Mouse (Mus musculus) natural killer cell, adult 2 months (primary cell): ENCODE results near the gene Zfp692.
A peak's percentile ranks its signal among the peaks of the same experiment; 100 is the strongest.

Source experiments
- DNase-seq, 2 experiments: peaks; one replicate each; pipeline ENCODE4 v3.0.0; 2022; ENCODE audit warnings: low spot score in 2 of 2

The Zfp692 gene

DNA sequence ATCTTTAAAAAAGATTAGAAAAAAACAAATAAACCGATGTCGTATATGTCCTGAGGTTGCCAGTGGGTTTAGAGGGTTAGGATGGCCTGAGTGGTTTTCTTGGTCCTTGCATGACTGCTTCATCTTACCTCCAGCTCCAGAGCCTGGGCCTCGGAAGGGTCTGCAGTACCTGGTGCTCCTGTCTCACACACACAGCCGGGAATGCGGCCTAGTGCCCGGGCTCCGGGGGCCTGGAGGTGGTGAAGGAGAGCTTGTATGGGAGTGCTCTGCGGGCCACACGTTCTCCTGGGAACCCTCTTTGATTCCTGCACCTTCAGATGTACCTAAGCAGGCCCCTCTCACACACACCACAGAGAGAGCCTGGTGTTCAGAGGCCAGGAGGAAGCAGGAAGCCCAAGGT lies 1.8 kb downstream of the Zfp692 start:
- no peak for DNase-seq

DNA sequence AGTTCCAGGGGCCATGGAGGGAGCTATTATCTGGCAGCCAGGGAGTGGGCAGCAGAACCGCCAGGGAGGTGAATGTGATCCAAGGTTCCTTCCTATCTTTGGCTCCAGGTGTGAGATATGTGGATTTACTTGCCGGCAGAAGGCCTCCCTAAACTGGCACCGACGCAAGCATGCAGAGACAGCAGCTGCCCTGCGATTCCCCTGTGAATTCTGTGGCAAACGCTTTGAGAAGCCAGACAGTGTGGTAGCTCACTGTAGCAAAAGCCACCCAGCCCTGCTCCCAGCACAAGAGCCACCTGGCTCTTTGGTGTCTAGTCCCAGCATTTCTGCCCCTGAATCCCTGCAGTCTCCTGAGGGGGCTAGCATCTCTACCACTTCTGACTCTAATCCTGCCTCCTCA lies 7.2 kb downstream of the Zfp692 start:
- DNase-seq, result no peak

DNA sequence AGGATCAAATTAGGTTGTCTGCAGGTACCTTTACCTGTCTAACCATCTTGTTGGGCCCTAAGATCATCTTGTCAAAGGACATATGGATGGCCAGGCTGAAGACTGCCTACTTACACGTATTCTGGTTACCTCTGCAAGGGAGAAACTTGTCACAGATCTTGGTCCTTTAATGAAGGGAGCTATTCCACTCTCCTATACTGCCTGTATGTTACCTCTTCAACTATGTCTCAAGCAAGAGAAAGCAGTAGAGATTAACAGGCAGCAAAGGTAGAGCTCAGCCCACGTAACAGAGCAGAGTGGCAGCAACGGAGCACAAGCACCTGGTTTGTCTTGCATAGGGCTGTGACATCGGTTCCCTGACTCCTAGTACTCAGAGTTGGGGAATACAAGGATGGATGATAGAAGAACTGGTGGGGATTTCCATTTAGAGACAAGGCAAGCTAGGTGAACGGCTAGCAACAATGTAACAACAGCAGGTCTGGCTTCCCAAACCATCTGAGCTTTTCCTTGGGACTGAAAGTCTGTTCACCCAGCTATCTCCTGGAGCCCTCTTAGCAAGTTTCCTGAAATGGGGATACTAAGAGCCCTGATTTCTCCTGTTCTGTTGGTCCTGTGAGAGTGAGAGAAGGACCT lies 8.8 kb downstream of the Zfp692 start:
- no peak for DNase-seq

DNA sequence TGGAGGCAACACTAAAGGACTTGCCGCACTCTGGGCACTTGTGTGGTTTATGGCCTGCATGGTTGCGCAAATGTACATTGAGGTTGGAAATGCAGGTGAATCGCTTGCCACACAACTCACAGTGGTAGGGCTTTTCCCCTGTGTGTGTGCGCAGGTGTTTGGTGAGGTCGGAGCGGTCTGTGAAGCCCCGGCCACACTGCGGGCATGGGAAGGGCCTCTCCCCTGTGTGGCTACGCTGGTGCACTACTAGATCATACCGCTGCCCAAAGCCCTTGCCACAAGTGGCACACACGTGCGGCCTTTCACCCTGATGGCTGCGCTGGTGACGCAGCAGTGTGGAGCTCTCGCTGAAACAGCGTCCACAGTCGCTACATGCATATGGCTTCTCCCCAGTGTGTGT lies 9.5 kb downstream of the Zfp692 start:
- no peak for DNase-seq

DNA sequence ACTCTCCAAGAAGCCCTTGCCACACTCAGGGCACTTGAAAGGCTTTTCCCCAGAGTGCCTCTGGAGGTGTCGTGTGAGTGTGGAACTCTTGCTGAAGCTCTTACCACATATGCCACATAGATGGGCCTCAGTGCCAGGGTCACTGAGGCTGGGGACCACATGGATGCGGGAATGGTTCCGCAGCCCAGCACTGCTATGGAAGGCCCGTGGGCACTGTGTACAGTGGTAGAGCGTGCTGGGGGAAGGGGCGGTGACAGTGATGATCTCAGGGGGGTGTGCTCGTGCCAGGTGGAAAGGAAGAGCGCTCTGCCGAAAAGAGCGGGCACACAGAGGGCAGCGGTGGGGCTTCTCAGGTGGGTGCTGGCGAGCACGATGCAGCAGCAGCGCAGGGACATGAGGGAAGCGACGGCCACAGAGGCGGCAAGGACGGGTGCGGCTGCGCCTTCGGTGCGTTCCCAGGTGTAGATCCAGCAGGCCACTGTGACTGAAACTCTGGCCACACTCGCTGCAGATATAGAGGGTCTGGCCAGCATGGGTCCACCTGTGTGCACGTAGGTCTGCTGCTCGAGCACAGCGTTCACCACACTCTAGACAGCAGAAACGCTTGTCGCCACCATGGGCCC lies 10.0 kb downstream of the Zfp692 start:
- no peak for DNase-seq

DNA sequence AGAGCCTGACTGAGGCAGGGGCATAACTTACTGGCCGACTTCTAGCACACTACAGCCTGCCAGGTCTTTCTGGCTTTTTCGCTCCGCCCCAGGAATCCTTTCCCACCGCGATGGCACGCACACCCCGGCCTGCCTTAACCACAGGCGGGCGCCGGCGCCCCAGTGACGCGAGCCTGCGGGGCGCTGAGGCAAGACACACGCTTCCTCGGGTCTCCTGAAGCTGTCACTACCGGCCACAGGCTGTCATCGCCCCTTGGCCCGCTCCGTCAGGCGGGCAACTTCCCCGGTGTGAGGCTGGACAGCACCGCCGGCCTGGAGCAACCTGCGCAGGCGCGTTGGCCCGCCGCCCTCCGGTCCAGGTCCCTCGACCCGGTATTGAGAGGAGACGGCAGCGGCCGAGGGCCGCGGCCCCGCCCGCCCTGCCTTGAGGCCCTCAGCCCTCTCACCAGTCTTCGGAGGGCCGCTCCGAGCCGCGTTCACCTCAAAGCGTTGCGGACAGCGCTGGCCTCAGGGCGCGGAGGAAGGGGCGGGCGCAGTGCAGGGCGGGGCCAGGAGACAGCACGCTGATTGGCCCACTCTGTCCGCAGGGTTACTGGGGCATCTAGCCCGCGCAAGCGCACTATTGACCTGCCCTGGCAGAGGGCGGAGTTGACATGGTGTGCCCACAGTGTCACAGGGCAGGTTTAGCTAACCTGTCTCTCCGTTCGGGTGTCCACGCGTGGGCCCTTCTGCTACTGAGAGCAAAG lies 16.1 kb downstream of the Zfp692 start:
- peak; percentile 96 to 97 for DNase-seq

DNA sequence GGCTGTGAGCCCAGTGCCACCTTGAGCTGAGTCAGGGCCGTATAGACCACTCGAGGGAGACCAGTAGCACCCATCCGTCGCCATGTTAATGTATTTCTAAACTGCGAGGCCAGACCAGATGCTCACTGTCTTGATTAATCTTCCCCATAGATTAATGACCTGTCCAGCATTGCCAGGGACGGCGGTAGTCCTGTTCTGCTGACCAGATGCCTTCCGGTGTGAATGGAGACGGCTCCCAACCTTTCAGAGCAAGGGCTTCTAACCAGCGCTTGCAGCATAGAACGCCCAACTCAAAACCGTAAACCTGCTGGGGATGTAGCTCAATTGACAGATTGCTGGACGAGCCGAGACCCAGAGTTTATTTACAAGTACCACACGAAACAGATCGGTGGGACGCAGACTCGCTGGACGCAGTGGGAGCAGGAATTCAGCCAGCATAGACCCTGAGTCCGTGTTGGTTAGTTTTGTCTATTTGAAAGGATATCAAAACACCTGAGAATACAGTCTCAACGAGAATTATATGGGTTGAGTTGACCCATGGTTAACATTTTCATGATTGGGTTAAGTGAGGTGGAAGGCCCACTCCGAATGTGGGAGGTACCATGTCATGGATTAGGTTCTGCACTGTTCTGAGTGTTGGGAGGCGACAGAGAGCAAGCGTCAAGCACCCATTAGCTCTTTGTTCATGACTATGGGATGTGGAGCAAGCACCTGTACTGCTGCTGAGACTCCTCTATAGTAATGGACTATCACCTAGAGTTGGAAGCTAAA lies 16.9 kb downstream of the Zfp692 start:
- DNase-seq, result no peak

DNA sequence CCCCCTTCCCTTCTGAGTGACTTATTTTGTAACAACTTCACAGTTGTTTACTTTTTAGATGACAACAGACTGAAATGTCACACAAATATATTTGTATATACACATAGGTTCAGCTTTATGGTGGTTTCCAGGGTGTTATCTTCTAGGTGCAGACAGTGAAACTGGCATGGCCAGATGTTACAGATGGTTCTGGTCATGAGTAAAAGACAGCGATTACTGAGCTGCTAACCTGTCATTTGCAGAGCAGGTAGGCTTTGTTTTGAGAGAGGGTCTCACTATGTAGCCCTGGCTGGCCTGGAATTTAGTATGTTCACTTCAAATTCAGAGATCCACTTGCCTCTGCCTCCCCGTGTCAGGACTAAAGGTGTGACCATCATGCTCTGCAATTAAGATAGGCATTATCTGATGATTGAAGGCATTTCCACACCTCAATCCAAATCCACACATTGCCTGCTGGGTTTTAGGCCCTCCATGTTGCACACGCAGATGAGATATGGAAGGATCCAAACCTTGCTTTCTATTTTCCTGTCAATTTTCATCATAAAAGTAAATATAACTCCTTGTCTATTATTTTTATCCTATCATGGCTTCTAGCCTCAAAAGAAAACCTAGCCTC lies 17.9 kb downstream of the Zfp692 start:
- DNase-seq, result no peak

DNA sequence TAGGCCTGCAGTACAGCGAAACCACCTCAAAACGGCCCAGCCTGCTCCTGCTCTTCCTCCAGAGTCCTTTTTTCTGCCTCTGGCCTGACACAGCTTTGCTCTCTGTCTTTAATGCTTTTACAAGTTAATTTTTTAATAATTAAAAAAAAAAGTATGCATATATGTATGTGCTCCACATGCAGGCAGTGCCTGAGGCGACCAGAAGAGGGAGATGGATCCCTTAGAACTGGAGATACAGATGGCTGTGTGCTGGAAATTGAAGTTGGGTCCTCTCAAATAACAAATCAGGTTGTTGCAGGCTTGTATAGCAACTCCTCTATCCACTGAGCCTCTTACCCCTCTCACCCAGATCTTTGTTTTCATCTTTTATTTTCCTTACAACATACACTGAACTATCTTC lies 19.9 kb downstream of the Zfp692 start:
- peak in 1 of 2 experiments; percentile 24 for DNase-seq

DNA sequence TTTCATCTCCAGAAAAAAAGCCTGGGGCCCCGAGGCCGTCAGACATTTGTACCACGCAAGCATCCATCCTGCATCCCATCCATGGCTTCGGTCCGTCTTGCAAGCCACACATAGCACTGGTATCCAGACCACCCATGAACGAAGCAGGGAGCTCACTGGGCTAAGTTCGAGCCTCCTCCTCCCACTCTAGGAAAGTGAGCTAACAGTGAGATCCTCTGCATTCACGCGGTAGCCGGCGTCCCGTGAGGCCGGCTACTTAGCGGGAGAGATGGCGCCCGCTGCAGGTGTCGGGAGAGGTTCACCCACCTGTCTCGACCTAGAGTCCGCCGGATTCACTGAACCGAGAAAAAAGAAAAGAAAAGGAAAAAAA lies 23.0 kb downstream of the Zfp692 start:
- DNase-seq, result no peak

DNA sequence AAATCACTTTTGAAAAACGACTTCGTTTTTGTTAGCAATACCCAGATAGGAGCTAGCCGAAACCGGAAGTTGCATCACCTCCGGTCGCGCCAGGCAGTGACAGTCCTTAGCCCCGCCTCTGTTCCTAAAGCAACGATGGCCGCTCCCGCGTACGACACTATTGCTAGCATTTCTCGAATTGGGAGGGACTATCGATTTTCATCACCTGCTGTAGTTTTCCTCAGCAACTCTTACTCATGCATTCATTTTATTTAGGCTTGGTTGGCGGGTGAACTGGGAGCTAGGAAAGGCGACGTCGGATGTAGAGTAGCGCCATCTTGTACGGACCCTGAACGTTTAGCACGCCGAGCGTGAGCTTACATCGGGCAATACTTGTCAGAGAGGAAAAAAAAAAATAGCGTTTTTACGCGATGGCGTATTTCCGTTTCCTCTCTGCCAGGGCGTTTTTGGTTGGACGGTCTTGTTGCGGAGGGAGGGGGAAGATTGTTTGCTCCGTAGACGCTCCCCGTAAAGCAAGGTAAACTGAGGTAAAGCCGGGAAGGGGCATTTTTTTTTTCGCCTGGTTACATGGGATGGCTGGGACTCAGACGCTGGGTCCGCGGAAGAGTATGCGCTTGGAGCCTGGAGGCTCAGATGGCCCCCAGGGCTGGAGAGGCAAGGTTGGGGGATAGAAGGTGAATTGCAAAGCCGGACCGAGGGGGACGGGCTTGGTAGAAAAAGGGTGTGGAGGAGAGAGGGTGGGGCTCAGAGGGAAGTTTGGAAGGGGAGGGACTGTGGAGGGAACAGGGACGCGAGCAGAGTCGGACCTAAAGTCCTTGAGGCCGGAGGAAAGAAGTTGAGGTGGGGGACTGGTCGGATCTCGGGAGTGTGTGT lies 23.6 kb downstream of the Zfp692 start, which contains the start of the genes Zfp672 and Sh3bp5l:
TSS of gene Zfp672 (minus strand) at position 64 of the 873 bp plus-strand sequence.
TSS of gene Sh3bp5l (plus strand) at position 449 of the 873 bp plus-strand sequence.
- DNase-seq, result peak; percentile 90 to 92

DNA sequence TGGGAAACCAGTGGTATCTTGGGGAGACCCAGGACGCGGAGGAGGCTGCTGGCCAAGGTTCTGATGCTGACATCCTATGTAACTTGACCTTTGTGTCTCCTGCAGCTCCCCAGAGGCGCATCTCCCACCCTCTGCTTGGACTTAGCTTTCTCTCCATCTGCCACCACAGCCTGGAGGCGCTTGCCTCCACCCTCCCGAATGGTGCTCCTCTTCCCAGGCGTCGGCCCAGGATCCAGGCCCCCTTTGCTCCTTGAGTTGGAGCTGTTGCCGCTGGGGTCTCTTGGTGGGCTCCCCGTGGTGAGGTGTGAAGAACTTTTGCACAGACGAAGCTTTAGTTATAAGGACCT lies 24.3 kb downstream of the Zfp692 start:
- no peak for DNase-seq

DNA sequence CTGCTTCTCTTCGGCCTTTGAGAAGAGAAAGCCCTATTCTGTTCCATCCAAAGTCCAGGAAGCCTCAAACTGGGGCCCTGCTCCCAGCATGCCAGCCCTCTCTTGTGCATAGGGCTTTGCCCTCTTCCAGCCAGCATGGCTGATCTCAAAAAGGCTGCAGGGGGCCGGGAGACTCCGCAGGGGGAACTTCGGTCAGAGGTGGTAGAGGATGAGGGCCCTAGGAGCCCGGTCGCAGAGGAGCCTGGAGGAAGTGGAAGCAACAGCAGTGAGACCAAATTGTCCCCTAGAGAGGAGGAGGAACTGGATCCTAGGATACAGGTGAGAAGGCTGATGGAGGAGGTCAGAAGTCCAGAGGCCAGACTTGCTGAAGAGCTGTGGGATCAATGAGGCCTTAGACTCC lies 24.7 kb downstream of the Zfp692 start:
- no peak for DNase-seq

DNA sequence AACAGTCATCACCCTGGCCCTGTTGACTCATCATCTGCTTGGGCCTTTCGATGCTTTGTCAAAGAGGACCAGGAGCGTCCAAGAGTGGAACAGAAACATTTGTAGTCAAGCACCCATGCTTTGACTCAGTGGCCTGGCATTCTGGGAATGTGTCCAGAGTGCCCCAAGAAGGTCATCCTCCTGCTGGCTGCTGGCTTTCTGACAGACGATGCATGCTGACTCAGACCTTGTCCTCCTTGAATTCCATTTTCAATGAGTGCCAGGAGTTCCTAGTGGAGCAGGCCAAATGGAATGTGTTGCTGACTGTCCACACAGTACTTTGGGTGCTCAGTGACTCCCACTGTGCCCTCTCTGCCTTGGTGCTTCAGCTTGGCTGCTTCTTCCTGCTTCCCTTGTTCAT lies 27.9 kb downstream of the Zfp692 start:
- DNase-seq, result no peak

DNA sequence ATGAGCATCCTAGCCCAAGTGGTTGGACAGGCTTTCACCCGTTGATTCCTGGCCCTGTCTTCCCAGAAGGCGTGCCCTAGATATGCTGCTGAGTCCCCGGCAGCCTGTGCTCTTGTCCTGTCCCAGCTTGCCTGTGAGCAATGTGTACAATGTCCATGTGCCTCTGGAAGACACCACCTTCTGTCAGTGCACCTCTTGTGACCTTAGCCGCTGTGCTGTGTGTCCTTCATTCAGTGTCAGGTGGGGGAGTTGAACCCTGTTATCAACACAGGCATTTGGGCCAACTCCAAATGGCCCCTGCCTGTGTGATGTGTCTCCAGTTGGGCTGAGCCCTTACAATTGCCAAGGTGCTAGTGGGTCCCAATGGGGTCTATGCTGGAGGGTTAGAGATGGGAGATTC lies 39.9 kb downstream of the Zfp692 start:
- DNase-seq, result no peak

DNA sequence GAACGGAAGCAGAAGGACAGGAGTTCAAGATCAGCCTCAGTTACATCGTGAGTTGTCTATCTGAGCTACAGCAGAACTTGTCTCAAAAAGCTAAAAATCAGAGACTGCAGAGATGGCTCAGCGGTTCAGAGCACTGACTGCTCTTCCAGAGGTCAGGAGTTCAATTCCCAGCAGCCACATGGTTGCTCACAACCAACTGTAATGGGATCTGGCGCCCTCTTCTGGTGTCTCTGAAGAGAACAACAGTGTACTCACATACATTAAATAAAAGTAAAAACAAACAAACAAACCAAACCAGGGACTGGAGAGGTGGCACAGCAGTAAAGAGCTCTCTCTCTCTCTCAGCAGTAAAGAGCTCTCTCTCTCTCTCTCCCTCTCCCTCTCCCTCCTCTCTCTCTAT lies 43.8 kb downstream of the Zfp692 start:
- DNase-seq, result peak in 1 of 2 experiments; percentile 7

DNA sequence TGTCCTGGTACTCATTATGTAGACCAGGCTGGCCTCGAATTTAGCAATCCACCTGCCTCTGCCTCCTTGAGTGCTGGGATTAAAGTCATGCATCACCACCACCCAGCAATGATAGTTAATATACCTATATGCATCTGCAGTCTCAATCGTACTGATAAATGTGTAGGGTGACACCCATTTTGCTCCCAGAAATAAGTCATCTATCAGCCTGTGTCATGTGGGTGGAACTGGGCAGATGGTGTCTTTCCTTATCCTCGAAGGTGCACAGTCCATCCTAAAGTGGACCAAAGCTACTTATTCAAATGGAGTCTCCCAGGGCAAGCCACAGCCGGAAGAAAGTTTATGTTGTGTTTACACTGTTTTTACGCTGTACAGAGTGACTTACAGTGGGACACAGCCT lies 44.3 kb downstream of the Zfp692 start:
- DNase-seq, result no peak

DNA sequence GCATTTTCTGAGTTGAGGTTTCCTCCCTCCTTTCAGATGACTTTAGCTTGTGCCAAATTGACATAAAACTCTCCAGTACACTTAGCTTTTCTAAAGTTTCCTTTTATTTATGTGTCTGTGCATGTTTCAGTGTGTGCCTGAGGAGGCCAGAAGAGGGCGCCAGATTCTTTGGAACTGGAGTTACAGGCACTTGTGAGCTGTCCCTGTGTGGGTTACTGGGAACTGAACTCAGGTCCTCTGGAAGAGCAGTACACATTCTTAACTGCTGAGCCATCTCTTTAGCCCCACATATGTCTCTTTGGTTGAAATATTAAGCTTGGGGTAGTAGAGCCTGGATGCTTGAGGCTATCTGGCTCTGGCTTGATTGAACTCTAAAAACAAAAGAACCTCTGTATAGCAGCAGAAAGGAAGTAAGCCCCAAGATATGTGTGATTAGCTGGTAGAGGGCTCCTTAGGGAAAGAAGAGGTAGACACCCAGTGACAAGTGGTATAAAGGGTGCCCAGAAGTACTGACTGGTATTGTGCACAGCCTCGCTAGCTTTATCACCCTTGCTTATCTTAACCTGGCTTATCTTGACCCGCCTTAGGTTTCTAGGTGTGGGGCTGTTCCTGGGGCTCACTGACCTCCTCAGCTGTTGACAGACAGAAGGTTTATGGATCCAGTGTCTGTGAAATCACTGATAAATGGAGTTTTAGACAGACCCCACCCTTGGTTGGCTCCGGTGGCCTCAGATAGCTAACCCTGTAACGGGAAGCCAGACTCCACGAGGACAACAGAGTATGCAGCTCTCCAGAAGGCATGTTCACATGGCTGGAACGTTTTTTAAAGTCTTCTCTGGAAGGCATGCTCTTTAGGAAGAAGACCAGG lies 46.0 kb downstream of the Zfp692 start:
- no peak for DNase-seq

DNA sequence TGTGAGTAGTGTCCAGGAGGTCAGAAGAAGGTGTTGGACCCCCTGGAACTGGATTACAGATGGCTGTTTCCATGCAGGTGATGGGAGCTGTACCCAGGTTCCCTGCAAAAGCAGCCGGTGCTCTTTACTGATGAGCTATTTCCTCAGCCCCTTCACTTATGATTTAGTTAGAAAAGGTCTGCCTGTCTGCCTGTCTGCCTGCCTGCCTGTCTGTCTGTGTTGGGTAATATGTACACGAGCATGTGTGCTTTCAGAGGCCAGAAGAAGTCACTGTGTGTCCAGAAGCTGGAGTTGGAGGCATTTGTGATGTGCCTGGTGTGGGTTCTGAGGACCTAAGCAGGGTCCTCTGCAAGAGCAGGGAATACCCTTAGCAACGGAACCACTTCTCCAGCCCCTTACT lies 46.8 kb downstream of the Zfp692 start:
- DNase-seq, result no peak

DNA sequence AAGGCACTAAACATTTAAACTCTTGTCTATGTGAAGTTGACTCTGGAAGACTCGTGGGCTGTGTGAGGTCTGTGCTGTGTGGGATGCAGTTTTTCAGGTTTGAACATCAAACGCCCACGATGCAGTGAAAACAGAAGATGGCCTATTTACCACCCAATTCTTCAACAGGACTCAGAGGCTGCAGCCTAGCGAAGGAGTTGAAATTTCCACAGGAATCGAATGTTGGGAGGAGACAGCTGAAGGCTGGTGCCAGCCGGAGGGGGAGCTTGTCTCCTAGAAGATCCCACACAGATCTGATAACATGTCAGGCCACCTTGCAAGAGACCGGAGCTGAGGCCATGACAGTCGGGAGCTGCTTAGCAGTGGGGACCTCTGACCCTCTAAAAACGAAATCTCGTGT lies 47.6 kb downstream of the Zfp692 start:
- DNase-seq, result no peak
